Mouse (Mus musculus) erythroblast, embryonic 14.5 days (primary cell): ENCODE results near the gene Dnah8.

Experiments
- GATA1 ChIP-seq: IDR thresholded peaks from 2 replicates; pipeline ENCODE4 v1.6.1; 2012; ENCODE audit warnings: low read length, inconsistent platforms, mixed read lengths
- TAL1 ChIP-seq: IDR thresholded peaks from 3 replicates; pipeline ENCODE4 v1.6.1; 2012; ENCODE audit warnings: low read length, inconsistent platforms, mixed read lengths

GRCm38 (mm10) chr17:30635367-30635766 is 11.2 kb downstream of the Dnah8 start:
- TF ChIP-seq GATA1, result no peak
- TF ChIP-seq TAL1, result no peak
